Mouse (Mus musculus) hindbrain, embryonic 11.5 days (tissue): ENCODE results near the gene Zbtb20. TPM values are rescaled to one million over a fixed set of nuclear protein-coding genes. Genes with fewer than 3 reads are reported as not detected.
A peak's percentile ranks its signal among the peaks of the same experiment; 100 is the strongest.

ENCODE experiments used
- ATAC-seq: fragments of 200-750 bp; cut with Nextera tagmentation; 2 replicates; pipeline ENCODE4 v1.8.0; 2017; ENCODE audit warnings: mild to moderate bottlenecking, moderate TSS enrichment, moderate library complexity; ENCODE audit not compliant: low FRiP score
- DNase-seq: peaks from one replicate; pipeline ENCODE4 v3.0.0-alpha.2; 2015; ENCODE audit warnings: low spot score
- H3K27ac ChIP-seq: fragments of 300-500 bp; sonication (generic); 2 replicates; pipeline ENCODE4 v1.5.1; 2014; ENCODE audit warnings: mild to moderate bottlenecking, low read depth, low read length
- H3K27me3 ChIP-seq: fragments of 300-500 bp; sonication (generic); 2 replicates; pipeline ENCODE4 v1.6.1; 2014; ENCODE audit warnings: mild to moderate bottlenecking, low read length, moderate library complexity, mixed read lengths; ENCODE audit not compliant: control insufficient read depth, insufficient read depth
- H3K36me3 ChIP-seq: fragments of 300-500 bp; sonication (generic); 2 replicates; pipeline ENCODE4 v1.6.1; 2014; ENCODE audit warnings: mild to moderate bottlenecking, low read length, moderate library complexity, mixed read lengths; ENCODE audit not compliant: control insufficient read depth, insufficient read depth
- H3K4me1 ChIP-seq: fragments of 300-500 bp; sonication (generic); replicated peaks from 2 replicates; pipeline ENCODE4 v1.6.1; 2014; ENCODE audit warnings: low read length, mixed read lengths; ENCODE audit not compliant: control insufficient read depth, insufficient read depth
- H3K4me2 ChIP-seq: fragments of 300-500 bp; sonication (generic); replicated peaks from 2 replicates; pipeline ENCODE4 v1.6.1; 2014; ENCODE audit warnings: mild to moderate bottlenecking, low read depth, low read length
- H3K4me3 ChIP-seq: fragments of 300-500 bp; sonication (generic); 2 replicates; pipeline ENCODE4 v1.5.1; 2014; ENCODE audit warnings: low read depth, low read length
- H3K9ac ChIP-seq: fragments of 300-500 bp; sonication (generic); 2 replicates; pipeline ENCODE4 v1.6.1; 2014; ENCODE audit warnings: low read depth, low read length
- H3K9me3 ChIP-seq: fragments of 300-500 bp; sonication (generic); 2 replicates; pipeline ENCODE4 v1.6.1; 2016; ENCODE audit warnings: low read length; ENCODE audit not compliant: control insufficient read depth
- WGBS: fragments of 180-500 bp; shearing (Covaris S2); extraction: QIAGEN DNeasy Blood & Tissue Kit; methylation state at CpG from one replicate; pipeline ENCODE4 v1.1.7; 2014; 5-methylcytosine and 5-hydroxymethylcytosine counted together
- polyA plus RNA-seq: library from polyadenylated mRNA; unstranded; fragments of >200 nt; fragmentation: Nextera tagmentation; extraction: Ambion mirVana; gene quantifications from 2 replicates; pipeline ENCODE4 v1.2.1, GENCODE M21; 2014

The Zbtb20 gene
- polyA plus RNA-seq, 1 experiment from 2014 or later: 64.1 TPM

DNA sequence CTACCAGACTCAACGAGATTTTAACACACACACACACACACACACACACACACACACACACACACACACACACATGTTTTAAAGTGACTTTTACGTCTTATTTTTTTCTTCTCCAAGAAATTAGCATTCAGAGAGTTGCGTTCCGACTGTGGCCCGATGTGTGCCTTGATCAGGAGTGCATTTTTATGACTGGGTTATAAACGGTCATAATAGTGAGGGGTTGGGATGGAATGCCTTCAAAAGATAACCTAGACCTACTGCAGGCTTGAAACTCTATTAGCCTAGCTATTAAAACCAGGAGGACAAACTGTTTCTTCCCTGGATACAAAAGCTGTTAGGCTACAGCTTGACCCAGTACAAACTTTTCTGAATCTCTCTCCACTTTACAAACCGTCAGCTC lies 661.5 kb downstream of the Zbtb20 start:
- Histone ChIP-seq H3K4me3 (no peak overlapping the region), H3K4me1 (no peaks in the 10 kb centered on the region), H3K9me3 (no peaks in the 10 kb centered on the region), H3K27ac (no peak overlapping the region), H3K4me2 (no peak overlapping the region), H3K27me3 (no peaks in the 10 kb centered on the region), H3K36me3 (no peaks in the 10 kb centered on the region), H3K9ac (no peak overlapping the region)
- WGBS: 88% methylated on average over 7 of the region's 7 CpGs
- DNase-seq (no peak), ATAC-seq (no peak)

DNA sequence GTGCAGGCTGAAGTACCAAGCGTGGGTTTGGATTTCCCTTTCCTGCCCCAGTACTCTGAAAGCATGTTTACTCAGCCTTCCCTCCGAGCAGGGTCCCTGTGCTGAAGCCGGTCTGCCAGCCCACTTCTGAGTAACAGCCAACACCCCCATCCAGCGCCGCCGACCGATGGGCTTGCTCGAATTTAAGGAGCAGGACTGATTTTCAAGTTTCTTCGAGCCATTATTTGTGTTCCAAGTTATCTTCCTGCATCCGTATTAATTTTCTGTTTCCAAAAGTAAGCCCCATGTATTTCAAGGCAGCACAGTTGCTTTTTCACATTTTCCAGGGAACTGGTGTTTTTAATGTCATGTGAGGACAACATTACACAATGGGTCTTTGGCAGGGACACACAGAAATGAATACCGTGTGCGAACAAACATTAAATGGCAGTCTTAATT lies 664.0 kb downstream of the Zbtb20 start:
- WGBS: 85% methylated on average over 12 of the region's 12 CpGs
- H3K27ac ChIP-seq: no peak overlapping the region

DNA sequence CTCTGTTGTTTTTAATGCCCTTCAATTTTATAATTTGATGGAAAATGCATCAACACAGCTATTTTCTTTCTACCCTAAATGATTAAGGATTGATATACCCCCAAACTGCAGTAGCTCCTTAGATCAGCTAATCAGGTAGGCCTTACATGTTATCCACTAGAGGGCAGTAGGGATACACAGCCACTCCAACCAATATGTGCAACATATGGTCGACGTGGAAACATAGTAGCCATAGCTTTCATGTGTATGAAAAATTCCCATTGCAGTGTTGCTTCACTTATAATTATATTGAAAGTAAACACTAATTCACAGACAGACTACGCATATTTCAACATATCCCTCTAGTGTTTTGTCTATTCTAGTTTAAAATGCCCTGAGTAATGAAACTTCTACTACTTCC lies 664.4 kb downstream of the Zbtb20 start:
- 31% methylated on average over 3 of the region's 3 CpGs for WGBS
- ATAC-seq: no peak

More for the DNA sequence above, 664.0 kb downstream of the Zbtb20 start:
- Histone ChIP-seq H3K27me3 (no peaks in the 10 kb centered on the region), H3K4me1 (no peaks in the 10 kb centered on the region), H3K9me3 (no peaks in the 10 kb centered on the region), H3K9ac (no peak overlapping the region), H3K4me3 (no peak overlapping the region), H3K4me2 (no peak overlapping the region), H3K36me3 (no peaks in the 10 kb centered on the region)
- no peak for DNase-seq
- no peak for ATAC-seq

DNA sequence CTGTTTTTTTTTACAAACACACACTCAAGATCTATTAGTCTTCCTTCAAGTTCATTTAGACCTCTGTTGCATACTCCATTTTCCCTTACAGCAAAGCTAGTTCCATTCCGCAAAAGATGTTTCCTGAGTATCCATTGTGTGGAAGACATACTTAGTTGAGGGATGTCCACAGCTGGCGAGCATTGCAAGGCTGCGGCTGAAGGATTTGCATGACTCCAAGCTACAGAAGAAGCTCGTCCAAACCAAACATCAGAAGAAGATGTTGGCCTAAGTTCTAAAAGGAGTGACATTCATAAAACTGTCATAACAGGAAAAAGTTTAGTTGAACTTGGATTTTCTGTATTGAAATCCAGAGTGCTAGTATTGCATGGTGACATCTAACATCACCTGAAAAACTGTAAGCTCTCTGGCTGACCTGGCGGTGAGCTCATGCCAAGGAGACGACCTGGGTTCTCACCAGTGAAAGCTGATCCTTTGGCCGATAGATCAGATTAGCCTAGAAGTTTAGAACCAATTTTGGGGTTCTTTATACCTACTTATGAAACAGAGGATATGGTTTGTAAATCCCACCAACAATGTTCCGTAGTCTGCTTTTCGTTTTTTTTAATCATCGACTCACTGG lies 665.0 kb downstream of the Zbtb20 start:
- Histone ChIP-seq H3K9me3 (no peaks in the 10 kb centered on the region), H3K27me3 (no peaks in the 10 kb centered on the region), H3K4me2 (no peak overlapping the region), H3K9ac (no peak overlapping the region), H3K4me1 (no peaks in the 10 kb centered on the region), H3K27ac (no peak overlapping the region), H3K36me3 (no peaks in the 10 kb centered on the region), H3K4me3 (no peak overlapping the region)
- no peak for DNase-seq
- ATAC-seq: no peak
- 89% methylated on average over 10 of the region's 10 CpGs for WGBS

More for the DNA sequence above, 664.4 kb downstream of the Zbtb20 start:
- Histone ChIP-seq H3K4me3 (no peak overlapping the region), H3K9me3 (no peaks in the 10 kb centered on the region), H3K4me1 (no peaks in the 10 kb centered on the region), H3K36me3 (no peaks in the 10 kb centered on the region), H3K27me3 (no peaks in the 10 kb centered on the region), H3K4me2 (no peak overlapping the region), H3K9ac (no peak overlapping the region), H3K27ac (no peak overlapping the region)
- peak; percentile 34 for DNase-seq

DNA sequence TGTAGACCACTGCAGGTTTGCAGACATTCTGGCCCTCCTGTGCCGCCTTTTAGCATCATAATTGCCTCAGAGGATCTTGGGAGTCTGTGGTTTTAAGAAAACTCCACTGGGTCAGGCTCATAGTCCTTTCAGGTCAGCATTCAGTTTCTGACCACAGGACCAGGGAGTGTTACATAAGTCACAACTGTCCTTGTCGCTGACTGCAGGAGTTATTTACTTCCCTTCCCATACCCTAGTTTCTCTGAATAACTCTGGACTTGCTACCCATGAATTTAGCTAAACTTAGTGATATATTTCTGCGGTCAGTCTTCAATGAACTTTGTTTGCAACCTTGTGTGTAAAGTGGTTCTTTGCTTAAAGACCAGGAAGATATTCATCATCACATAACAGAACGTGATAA lies 669.6 kb downstream of the Zbtb20 start:
- Histone ChIP-seq H3K4me3 (no peak overlapping the region), H3K9ac (no peak overlapping the region), H3K9me3 (no peaks in the 10 kb centered on the region), H3K4me2 (no peak overlapping the region), H3K27ac (no peak overlapping the region), H3K27me3 (no peaks in the 10 kb centered on the region), H3K4me1 (peaks cover 4% of the 10 kb centered on the region; the same call in 1 of the 2 replicates), H3K36me3 (no peaks in the 10 kb centered on the region)
- ATAC-seq (no peak), DNase-seq (no peak)
- 94% methylated on average over 4 of the region's 4 CpGs for WGBS

DNA sequence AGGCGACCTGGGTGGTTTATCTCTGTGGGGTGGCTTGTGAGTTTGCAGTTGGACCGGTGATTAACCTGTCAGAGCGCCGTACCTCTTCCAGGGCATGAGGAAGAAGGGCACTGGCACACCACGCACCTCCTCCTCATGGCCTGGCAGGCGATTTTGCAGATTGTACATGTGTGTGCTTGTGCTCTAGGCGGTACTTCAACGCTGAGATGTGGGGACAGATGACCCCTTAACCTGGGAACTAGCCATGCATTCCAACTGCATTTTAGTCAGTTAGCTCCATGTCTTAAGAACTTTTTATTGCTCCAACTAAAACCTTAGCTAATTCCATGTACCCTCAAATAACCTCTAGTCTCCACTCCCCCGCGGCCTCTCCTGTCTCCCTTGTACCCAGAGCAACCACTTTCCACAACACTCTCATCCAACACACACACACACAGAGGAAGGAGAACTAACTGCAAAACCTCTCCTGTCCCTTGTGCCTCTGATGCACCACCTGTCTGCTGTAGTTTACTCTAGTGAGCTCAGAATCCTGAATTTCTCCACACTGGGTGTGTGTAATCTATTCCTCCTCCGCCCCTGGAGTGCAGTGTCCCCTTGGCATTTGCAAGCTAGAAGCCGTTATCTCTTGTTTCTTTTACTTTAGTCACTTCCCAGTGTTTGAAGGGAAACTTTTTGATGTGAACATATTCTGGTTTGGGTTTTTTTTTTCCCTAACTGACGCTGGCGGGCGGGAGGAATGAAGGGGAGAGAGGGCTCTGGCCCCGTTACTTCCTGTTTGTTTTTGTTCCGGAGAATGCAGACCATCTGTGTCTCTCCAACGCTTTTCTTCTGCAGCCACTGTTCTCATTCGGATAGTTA lies 671.9 kb downstream of the Zbtb20 start:
- Histone ChIP-seq H3K27ac (no peak overlapping the region), H3K9me3 (no peaks in the 10 kb centered on the region), H3K36me3 (no peaks in the 10 kb centered on the region), H3K4me3 (no peak overlapping the region), H3K27me3 (no peaks in the 10 kb centered on the region), H3K9ac (no peak overlapping the region), H3K4me1 (peaks cover 4% of the 10 kb centered on the region; the same call in 1 of the 2 replicates), H3K4me2 (no peak overlapping the region)
- WGBS: 57% methylated on average over 19 of the region's 19 CpGs
- ATAC-seq: no peak
- no peak for DNase-seq

DNA sequence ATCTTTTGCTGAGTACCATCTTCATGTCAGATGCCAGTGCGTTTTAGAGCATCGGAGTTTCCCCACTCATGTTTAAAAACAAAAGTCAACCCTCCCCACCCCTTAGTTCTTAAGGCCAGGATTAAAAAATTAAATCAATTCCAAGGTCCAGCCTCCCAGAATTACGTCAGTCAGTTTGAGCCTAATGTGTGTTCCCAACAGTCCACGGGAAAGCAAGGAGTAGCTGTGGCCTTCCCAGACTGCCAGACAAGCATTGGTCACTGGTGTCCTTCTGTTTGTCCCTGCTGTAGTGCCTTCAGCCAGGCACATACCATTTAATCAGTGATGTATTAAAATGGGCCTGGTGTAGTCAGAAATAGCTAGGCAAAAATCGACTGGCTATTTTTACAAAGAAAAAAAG lies 673.1 kb downstream of the Zbtb20 start:
- Histone ChIP-seq H3K4me2 (no peak overlapping the region), H3K4me3 (no peak overlapping the region), H3K36me3 (no peaks in the 10 kb centered on the region), H3K9me3 (no peaks in the 10 kb centered on the region), H3K9ac (no peak overlapping the region), H3K4me1 (peaks cover 4% of the 10 kb centered on the region; the same call in 1 of the 2 replicates), H3K27ac (no peak overlapping the region), H3K27me3 (no peaks in the 10 kb centered on the region)
- ATAC-seq (no peak), DNase-seq (no peak)
- 72% methylated on average over 5 of the region's 5 CpGs for WGBS

DNA sequence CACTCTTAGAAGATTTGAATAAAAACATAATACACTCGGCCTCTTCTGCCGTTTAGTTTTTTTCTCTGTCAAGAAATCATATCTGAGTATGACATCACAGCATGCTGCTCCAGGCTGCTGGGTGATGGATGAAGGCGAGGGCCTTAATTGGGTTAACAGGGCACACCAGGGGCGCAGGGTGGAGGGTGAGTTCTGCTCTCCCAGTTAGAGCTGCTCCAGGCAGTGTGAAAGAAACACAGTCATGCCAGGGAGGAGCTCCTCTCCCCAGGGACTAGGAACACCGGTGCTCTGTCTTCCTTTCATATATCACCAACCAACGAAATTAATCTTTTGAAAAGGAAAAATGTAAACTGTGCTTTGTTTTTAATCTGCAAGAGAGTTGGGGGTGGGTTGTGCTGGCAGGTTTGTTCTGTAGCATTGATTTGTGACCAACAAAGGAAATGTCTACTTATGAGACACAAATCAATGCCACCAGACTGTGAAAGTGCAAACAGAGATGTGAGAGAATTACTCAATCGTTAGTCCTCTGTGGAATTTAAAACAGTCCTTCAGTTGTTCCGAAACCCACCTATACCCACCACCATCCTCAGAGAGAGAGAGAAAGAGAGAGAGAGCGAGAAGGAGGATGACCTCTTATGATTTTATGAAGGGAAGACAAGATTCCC lies 673.9 kb downstream of the Zbtb20 start:
- WGBS: 53% methylated on average over 9 of the region's 9 CpGs
- H3K4me1 ChIP-seq: peaks cover 4% of the 10 kb centered on the region; the same call in 1 of the 2 replicates
- no peaks in the 10 kb centered on the region for H3K36me3 ChIP-seq
- H3K27me3 ChIP-seq: no peaks in the 10 kb centered on the region
- H3K27ac ChIP-seq: no peak overlapping the region
- no peaks in the 10 kb centered on the region for H3K9me3 ChIP-seq
- DNase-seq (no peak), ATAC-seq (peak; percentile 67; the same call in 1 of the 2 replicates)
- no peak overlapping the region for H3K4me3 ChIP-seq
- H3K4me2 ChIP-seq: no peak overlapping the region
- H3K9ac ChIP-seq: no peak overlapping the region
